Mouse (Mus musculus) spleen, postnatal 4 days (tissue): ENCODE results near the gene Hlx.

Experiments used
- DNase-seq, 2 experiments: peaks; one replicate each; pipeline ENCODE4 v3.0.0; 2022; ENCODE audit warnings: low spot score in 2 of 2

The Hlx gene

GRCm38 (mm10) chr1:184716117-184716516 lies 16.3 kb downstream of the Hlx start:
- no peak for DNase-seq

- no peak for DNase-seq
Observed at GRCm38 (mm10) chr1:184715693-184716092, 16.7 kb downstream of the Hlx start.

- DNase-seq = no peak
Observed at GRCm38 (mm10) chr1:184714515-184714914, 17.9 kb downstream of the Hlx start.

- no peak for DNase-seq
Observed at GRCm38 (mm10) chr1:184713716-184714115, 18.7 kb downstream of the Hlx start.

GRCm38 (mm10) chr1:184707532-184708248 lies 24.7 kb downstream of the Hlx start:
- no peak for DNase-seq

- DNase-seq = no peak
Observed at GRCm38 (mm10) chr1:184704901-184705300, 27.5 kb downstream of the Hlx start.

GRCm38 (mm10) chr1:184699295-184699694 lies 33.1 kb downstream of the Hlx start:
- DNase-seq = no peak

GRCm38 (mm10) chr1:184695451-184695850 lies 37.0 kb downstream of the Hlx start:
- no peak for DNase-seq

GRCm38 (mm10) chr1:184692204-184692904 lies 40.1 kb downstream of the Hlx start:
- no peak for DNase-seq

GRCm38 (mm10) chr1:184691240-184691639 lies 41.2 kb downstream of the Hlx start:
- DNase-seq = no peak

- no peak for DNase-seq
Observed at GRCm38 (mm10) chr1:184688026-184688425, 44.4 kb downstream of the Hlx start.

GRCm38 (mm10) chr1:184687512-184687911 lies 44.9 kb downstream of the Hlx start:
- DNase-seq = no peak

- no peak for DNase-seq
Observed at GRCm38 (mm10) chr1:184683541-184683940, 48.9 kb downstream of the Hlx start.

GRCm38 (mm10) chr1:184679416-184679965 lies 52.9 kb downstream of the Hlx start:
- no peak for DNase-seq

GRCm38 (mm10) chr1:184677641-184678040 lies 54.8 kb downstream of the Hlx start:
- DNase-seq = no peak
